Comparison of ENCODE assay signal across 12 mouse cellular contexts in the genomic region with DNA sequence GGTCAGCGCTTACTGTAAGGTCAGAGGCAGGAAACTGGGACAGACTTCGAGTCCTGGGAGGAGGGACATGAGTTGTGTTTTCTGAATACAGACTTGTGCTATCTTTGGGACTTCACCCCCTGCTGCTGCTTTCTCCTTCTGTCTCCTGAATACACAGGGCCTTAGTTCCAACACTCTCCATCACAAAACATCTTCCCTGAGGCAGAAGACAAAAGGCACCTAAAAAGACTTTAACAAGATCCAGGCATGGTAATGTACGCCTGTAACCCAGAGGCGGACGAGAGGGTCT.
DNase-seq lines count a peak whose midpoint lies in the region; ATAC-seq lines count a peak whose summit lies in the region.
"Had no signal": no experiment of that assay in that cellular context is flagged by ENCODE, and none has a peak within 500 bp of the region (broad histone marks: within the 10 kb centered on the region; RNA-seq: fewer than 3 reads in every experiment).

No protein-coding gene starts in this region.

- peaks cover 68% of the 10 kb centered on the region for H3K4me1 ChIP-seq in forebrain, embryonic 10.5 days
- peaks cover 39% of the 10 kb centered on the region for H3K4me1 ChIP-seq in forebrain, embryonic 15.5 days
- peaks cover 74% of the 10 kb centered on the region for H3K4me1 ChIP-seq in kidney, embryonic 14.5 days (ENCODE audit: control insufficient read depth, insufficient read depth, low read length)
- H3K4me1 ChIP-seq in liver, embryonic 11.5 days (replicated peaks; ENCODE audit: control insufficient read depth, insufficient read depth, low read length): peaks cover 73% of the 10 kb centered on the region

- H3K4me2 ChIP-seq in forebrain, embryonic 15.5 days (replicated peaks): no peak overlapping the region
- no peak overlapping the region for H3K4me2 ChIP-seq in kidney, embryonic 14.5 days (replicated peaks; ENCODE audit: low read depth, low read length)
- no peak overlapping the region for H3K4me2 ChIP-seq in liver, embryonic 11.5 days

- H3K9me3 ChIP-seq in forebrain, embryonic 10.5 days: no peaks in the 10 kb centered on the region
- H3K9me3 ChIP-seq in forebrain, embryonic 15.5 days: no peaks in the 10 kb centered on the region
- H3K9me3 ChIP-seq in kidney, embryonic 14.5 days (ENCODE audit: control insufficient read depth, low read length): no peaks in the 10 kb centered on the region
- no peaks in the 10 kb centered on the region for H3K9me3 ChIP-seq in liver, embryonic 11.5 days (ENCODE audit: control insufficient read depth, low read length)

- DNase-seq in forebrain, embryonic 10.5 days (ENCODE audit: extremely low spot score, low spot score): no peak
- DNase-seq in kidney, postnatal 14 days: no peak
- peak; percentile 78 for DNase-seq in ES-CJ7 (ENCODE audit: low read depth, low spot score)
- no peak for DNase-seq in liver, embryonic 11.5 days (ENCODE audit: low spot score)
- DNase-seq in thymus, postnatal 4 days: no peak
- no peak for DNase-seq in cerebellum, postnatal 25 days
- DNase-seq: layer of hippocampus, postnatal 36 days; midbrain, embryonic 14.5 days; right cerebral cortex, postnatal 14 days had no signal

- no peaks in the 10 kb centered on the region for H3K36me3 ChIP-seq in forebrain, embryonic 10.5 days (replicated peaks)
- no peaks in the 10 kb centered on the region for H3K36me3 ChIP-seq in forebrain, embryonic 15.5 days
- no peaks in the 10 kb centered on the region for H3K36me3 ChIP-seq in kidney, embryonic 14.5 days (ENCODE audit: control insufficient read depth, insufficient read depth, low read length)
- H3K36me3 ChIP-seq in liver, embryonic 11.5 days (ENCODE audit: control insufficient read depth, insufficient read depth, low read length): no peaks in the 10 kb centered on the region

- no peak for ATAC-seq in forebrain, embryonic 15.5 days (replicated peaks)
- ATAC-seq in kidney, embryonic 14.5 days (ENCODE audit: low FRiP score, low TSS enrichment): no peak
- no peak for ATAC-seq in liver, embryonic 11.5 days (replicated peaks; ENCODE audit: low FRiP score)

- H3K27ac ChIP-seq in forebrain, embryonic 10.5 days: 0 out of 2 replicates have a peak overlapping the region, but pooled peaks have one; percentile 40
- H3K27ac ChIP-seq in forebrain, embryonic 15.5 days (replicated peaks): no peak overlapping the region
- H3K27ac ChIP-seq in kidney, embryonic 14.5 days (ENCODE audit: low read depth, low read length): peak overlapping the region; percentile 74
- H3K27ac ChIP-seq in liver, embryonic 11.5 days (ENCODE audit: low read depth, low read length): peak overlapping the region; percentile 25; the same call in 1 of the 2 replicates

- H3K9ac ChIP-seq in forebrain, embryonic 15.5 days (replicated peaks): no peak overlapping the region
- H3K9ac ChIP-seq in kidney, embryonic 14.5 days (ENCODE audit: low read depth, low read length): no peak overlapping the region
- H3K9ac ChIP-seq in liver, embryonic 11.5 days (ENCODE audit: low read depth, low read length): no peak overlapping the region
- H3K9ac ChIP-seq: liver, embryonic 14.5 days had no signal

- H3K4me3 ChIP-seq in forebrain, embryonic 10.5 days: no peak overlapping the region
- H3K4me3 ChIP-seq in forebrain, embryonic 15.5 days: no peak overlapping the region
- H3K4me3 ChIP-seq in kidney, embryonic 14.5 days (ENCODE audit: low read length): no peak overlapping the region
- H3K4me3 ChIP-seq in liver, embryonic 11.5 days (ENCODE audit: low read depth, low read length): no peak overlapping the region

- WGBS in forebrain, embryonic 10.5 days: 62% methylated on average over 5 of the region's 5 CpGs
- 61% methylated on average over 5 of the region's 5 CpGs for WGBS in forebrain, embryonic 15.5 days
- WGBS in kidney, embryonic 14.5 days: 85% methylated on average over 5 of the region's 5 CpGs
- WGBS in liver, embryonic 11.5 days: 71% methylated on average over 5 of the region's 5 CpGs

- no peaks in the 10 kb centered on the region for H3K27me3 ChIP-seq in forebrain, embryonic 10.5 days (ENCODE audit: poor library complexity, severe bottlenecking)
- no peaks in the 10 kb centered on the region for H3K27me3 ChIP-seq in forebrain, embryonic 15.5 days
- H3K27me3 ChIP-seq in kidney, embryonic 14.5 days (ENCODE audit: control insufficient read depth, insufficient read depth, low read length): no peaks in the 10 kb centered on the region
- H3K27me3 ChIP-seq in liver, embryonic 11.5 days (replicated peaks; ENCODE audit: control insufficient read depth, insufficient read depth, low read length): no peaks in the 10 kb centered on the region
